Mouse (Mus musculus) MEL (cell line): ENCODE results near the gene Lrsam1.

Experiments
- CTCF ChIP-seq, 3 experiments: IDR thresholded peaks in 2 of 3; conservative IDR thresholded peaks in 1 of 3; 2 replicates each; pipeline ENCODE4 v1.5.1; 2011 to 2012; ENCODE audit warnings: low read length in 3 of 3, low read depth in 2 of 3, mild to moderate bottlenecking in 2 of 3, improper control_type of control experiment in 1 of 3, inconsistent platforms in 1 of 3, mixed read lengths in 1 of 3, moderate library complexity in 1 of 3; ENCODE audit not compliant: control insufficient read depth in 1 of 3, insufficient read depth in 1 of 3, poor library complexity in 1 of 3, severe bottlenecking in 1 of 3
- E2F4 ChIP-seq: IDR thresholded peaks from 2 replicates; pipeline ENCODE4 v1.6.1; 2011; ENCODE audit warnings: low read depth, low read length, improper control_type of control experiment, borderline replicate concordance
- ETS1 ChIP-seq: IDR thresholded peaks from 2 replicates; pipeline ENCODE4 v1.6.1; 2012; ENCODE audit warnings: low read depth, mild to moderate bottlenecking, inconsistent platforms, low read length, improper control_type of control experiment, moderate library complexity
- HCFC1 ChIP-seq: IDR thresholded peaks from 2 replicates; pipeline ENCODE4 v1.6.1; 2012; ENCODE audit warnings: low read depth, mild to moderate bottlenecking, inconsistent platforms, low read length, improper control_type of control experiment, moderate library complexity
- MAFK ChIP-seq: IDR thresholded peaks from 2 replicates; pipeline ENCODE4 v1.6.1; 2011; ENCODE audit warnings: low read depth, mild to moderate bottlenecking, low read length, improper control_type of control experiment, borderline replicate concordance
- MAX ChIP-seq: IDR thresholded peaks from 2 replicates; pipeline ENCODE4 v1.6.1; 2011; ENCODE audit warnings: low read length, improper control_type of control experiment
- NRF1 ChIP-seq: IDR thresholded peaks from 2 replicates; pipeline ENCODE4 v1.6.1; 2014; ENCODE audit warnings: low read depth, mild to moderate bottlenecking, inconsistent platforms, low read length, improper control_type of control experiment, moderate library complexity; ENCODE audit not compliant: poor library complexity, insufficient read depth, severe bottlenecking
- POLR2A ChIP-seq, 2 experiments: IDR thresholded peaks; 2 replicates each; pipeline ENCODE4 v1.6.1; 2011 to 2012; ENCODE audit warnings: low read length in 2 of 2, mild to moderate bottlenecking in 2 of 2, control low read depth in 1 of 2, improper control_type of control experiment in 1 of 2, low read depth in 1 of 2, moderate library complexity in 1 of 2; ENCODE audit not compliant: control insufficient read depth in 1 of 2, insufficient read depth in 1 of 2, poor library complexity in 1 of 2
- POLR2AphosphoS2 ChIP-seq: IDR thresholded peaks from 2 replicates; pipeline ENCODE4 v1.6.1; 2011; ENCODE audit warnings: low read length, improper control_type of control experiment
- RCOR1 ChIP-seq: IDR thresholded peaks from 2 replicates; pipeline ENCODE4 v1.6.1; 2012; ENCODE audit warnings: low read depth, mild to moderate bottlenecking, inconsistent platforms, low read length, improper control_type of control experiment
- SMC3 ChIP-seq: IDR thresholded peaks from 2 replicates; pipeline ENCODE4 v1.6.1; 2011; ENCODE audit warnings: low read depth, low read length, improper control_type of control experiment
- USF1 ChIP-seq: IDR thresholded peaks from 2 replicates; pipeline ENCODE4 v1.6.1; 2014; ENCODE audit warnings: low read depth, mild to moderate bottlenecking, inconsistent platforms, low read length, improper control_type of control experiment, moderate library complexity
- USF2 ChIP-seq, 2 experiments: IDR thresholded peaks; 2 replicates each; pipeline ENCODE4 v1.6.1; 2011 to 2012; ENCODE audit warnings: improper control_type of control experiment in 2 of 2, low read length in 2 of 2, borderline replicate concordance in 1 of 2, inconsistent platforms in 1 of 2, low read depth in 1 of 2, mild to moderate bottlenecking in 1 of 2; ENCODE audit not compliant: insufficient read depth in 1 of 2
- ZKSCAN1 ChIP-seq: IDR thresholded peaks from 2 replicates; pipeline ENCODE4 v1.6.1; 2012; ENCODE audit warnings: low read depth, mild to moderate bottlenecking, inconsistent platforms, low read length, improper control_type of control experiment, moderate library complexity

- TF ChIP-seq SMC3 (no peak), POLR2A (IDR thresholded peaks at IDR 0.05; ENCODE audit: control insufficient read depth in 1 of 2, insufficient read depth in 1 of 2, low read depth in 1 of 2, low read length in 2 of 2, poor library complexity in 1 of 2) (peak in 1 of 2 experiments; percentile 9; a peak in 2 of 4 replicates), E2F4 (no peak), POLR2AphosphoS2 (no peak), HCFC1 (no peak), CTCF (IDR thresholded peaks at IDR 0.05 in 2 of 3, conservative IDR thresholded peaks at IDR 0.05 in 1 of 3; ENCODE audit: control insufficient read depth in 1 of 3, insufficient read depth in 1 of 3, low read depth in 2 of 3, low read length in 3 of 3, poor library complexity in 1 of 3, severe bottlenecking in 1 of 3) (no peak), MAFK (no peak), NRF1 (no peak), ETS1 (no peak), RCOR1 (no peak), USF2 (IDR thresholded peaks at IDR 0.05; ENCODE audit: borderline replicate concordance in 1 of 2, insufficient read depth in 1 of 2, low read depth in 1 of 2, low read length in 2 of 2) (no peak), MAX (no peak), USF1 (no peak), ZKSCAN1 (no peak)
Observed at GRCm38 (mm10) chr2:32962875-32963220, 1.4 kb upstream of the Lrsam1 start.
